Mouse (Mus musculus) thymus, postnatal 25 days (tissue): Measurements from ENCODE around the gene G430095P16Rik.

Experiments
- DNase-seq: peaks from one replicate; pipeline ENCODE4 v3.0.0; 2022

Gene G430095P16Rik

GRCm38 (mm10) chr8:84772628-84773027, 49.8 kb downstream of the G430095P16Rik start:
- DNase-seq: no peak

- DNase-seq: no peak
Observed at GRCm38 (mm10) chr8:84773304-84773703, 50.5 kb downstream of the G430095P16Rik start.

- peak; percentile 13 for DNase-seq
Observed at GRCm38 (mm10) chr8:84773833-84774232, 51.0 kb downstream of the G430095P16Rik start.

- peak; percentile 14 for DNase-seq
Observed at GRCm38 (mm10) chr8:84774473-84774911, 51.7 kb downstream of the G430095P16Rik start.

GRCm38 (mm10) chr8:84775105-84775591, 52.3 kb downstream of the G430095P16Rik start:
- DNase-seq: peak; percentile 11

GRCm38 (mm10) chr8:84775621-84776113, 52.9 kb downstream of the G430095P16Rik start:
- no peak for DNase-seq
